Mouse (Mus musculus) cerebellum, postnatal 14 days (tissue): Measurements from ENCODE around the gene Olfr845.

ENCODE experiments used
- DNase-seq, 2 experiments: peaks; one replicate each; pipeline ENCODE4 v3.0.0; 2021; ENCODE audit warnings: mixed read lengths in 2 of 2

Gene Olfr845

DNA sequence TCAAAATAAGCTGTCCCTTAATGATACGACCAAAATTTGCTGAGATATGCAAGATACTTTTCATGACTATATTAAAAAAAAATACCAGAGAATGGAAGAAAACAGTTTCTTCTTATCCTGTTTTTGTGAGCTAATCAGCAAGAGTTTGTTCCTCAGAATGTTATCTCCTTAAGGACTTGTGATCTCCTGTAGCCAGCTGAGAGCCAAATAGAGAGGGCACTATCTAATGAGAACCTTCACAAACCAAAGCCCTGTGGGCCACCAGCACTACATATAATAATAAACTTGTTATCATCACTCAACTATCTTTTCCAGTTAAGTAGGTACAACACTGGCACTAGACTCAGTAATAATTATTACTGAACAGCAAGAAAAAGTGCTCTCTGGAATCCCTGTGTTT, at the start of gene Olfr845:
Gene Olfr845, plus strand, starts transcription at position 301 of the 400 bp plus-strand sequence.
- DNase-seq: no peak

GRCm38 (mm10) chr9:19316047-19316446, 20.2 kb upstream of the Olfr845 start, which contains the start of gene Olfr844:
Olfr844 (plus strand) TSS chr9:19316347.
- no peak for DNase-seq

DNA sequence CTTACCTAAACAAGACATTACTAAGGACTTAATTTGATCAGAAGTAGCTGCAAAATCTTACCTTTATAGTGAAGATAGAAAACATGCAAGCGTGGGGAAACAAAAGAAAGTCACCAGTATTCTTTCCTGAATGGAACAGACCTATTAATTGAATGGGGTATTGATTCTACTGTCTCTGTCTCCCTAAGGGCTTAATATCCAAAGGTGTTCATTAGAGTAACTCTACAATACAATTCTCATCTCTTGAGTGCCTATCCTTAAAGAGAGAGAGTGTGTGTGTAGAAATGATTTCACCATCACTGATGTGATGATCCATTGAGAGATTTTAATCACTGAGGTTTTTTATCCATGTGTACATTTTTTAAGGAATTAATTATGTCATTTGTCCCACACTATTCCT, 27.6 kb downstream of the Olfr845 start, which contains the start of gene Olfr846:
Gene Olfr846, minus strand, starts transcription at position 101 of the 400 bp plus-strand sequence.
- no peak for DNase-seq

GRCm38 (mm10) chr9:19378569-19378968, 42.3 kb downstream of the Olfr845 start, which contains the start of gene Olfr847:
Olfr847 (minus strand) TSS chr9:19378669.
- DNase-seq: no peak
